Mouse (Mus musculus): Measurements from ENCODE around the gene Dmtf1.

DNA sequence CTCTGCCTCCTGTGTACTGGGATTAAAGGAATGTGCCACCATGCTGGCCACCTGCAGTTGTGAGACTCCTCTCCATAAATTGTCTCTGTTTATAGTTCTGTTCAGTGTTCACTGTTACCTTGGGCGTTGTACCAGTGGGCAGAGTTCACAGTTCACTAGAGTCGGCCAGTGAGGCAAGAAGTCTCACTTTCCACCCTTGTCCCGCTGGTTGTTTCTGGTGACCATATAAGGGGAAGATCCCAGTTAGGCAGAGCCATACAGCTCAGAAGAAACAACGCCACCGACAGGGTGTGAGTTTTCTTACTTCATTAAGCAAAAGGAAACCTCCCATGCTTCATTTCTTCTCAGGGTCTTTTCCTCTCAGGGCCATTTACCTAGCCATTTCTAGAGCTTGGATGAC lies 53.1 kb downstream of the Dmtf1 start:
- TF ChIP-seq CTCF (IDR thresholded peaks at IDR 0.05; ENCODE audit: low read depth, low read length) (no peak), POLR2A (IDR thresholded peaks at IDR 0.05; ENCODE audit: insufficient read depth, low read length) (no peak), EP300 (IDR thresholded peaks at IDR 0.05; ENCODE audit: insufficient read depth, low read depth, low read length) (no peak)

Data from ES-Bruce4 (cell line).